Mouse (Mus musculus): ENCODE data around the gene Aqp12. TPM values are rescaled to one million over a fixed set of nuclear protein-coding genes. Genes with fewer than 3 reads are reported as not detected.

Aqp12 gene
- polyA plus RNA-seq, 1 experiment from 2014 or later = not detected

DNA sequence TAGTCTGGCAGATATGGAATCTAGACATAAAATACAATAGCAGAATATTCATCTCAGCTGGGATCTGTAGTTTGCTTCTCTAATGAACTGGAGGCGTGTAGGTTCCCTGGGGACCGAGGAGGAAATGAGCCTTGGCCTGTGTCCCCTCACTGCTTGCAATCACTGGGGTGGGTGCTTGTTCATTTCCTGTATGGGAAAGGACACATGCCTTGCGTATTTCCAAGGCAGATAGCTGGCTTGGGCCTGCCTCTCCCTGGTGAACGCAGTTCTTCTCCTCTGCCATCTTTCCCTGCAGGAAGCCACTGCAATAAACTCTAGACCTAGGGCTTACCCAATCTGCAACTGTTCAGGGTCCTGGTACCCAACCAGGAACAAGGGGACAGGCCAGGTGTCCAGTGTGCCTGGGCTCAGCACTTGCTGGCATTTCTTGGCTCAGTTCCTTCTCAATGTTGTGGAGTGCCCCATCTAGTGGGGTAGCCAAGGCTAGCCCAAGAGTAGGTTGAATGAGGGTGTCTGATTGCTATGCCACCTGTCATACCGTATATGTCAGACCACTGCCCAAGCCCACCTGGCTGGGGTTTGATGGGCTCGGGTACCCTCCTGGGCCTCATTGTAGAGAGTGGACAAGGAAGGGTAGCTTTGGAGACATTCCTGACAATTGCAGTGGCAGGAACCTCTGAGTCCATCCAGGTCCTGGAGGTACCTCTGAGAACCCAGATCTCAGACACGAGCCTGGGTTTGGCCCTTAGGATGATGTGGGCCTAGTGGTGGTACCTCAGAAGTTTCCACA lies 24.9 kb upstream of the Aqp12 start:
- no peak overlapping the region for H3K27ac ChIP-seq (ENCODE audit: low read depth, low read length)
- no peak overlapping the region for H3K4me2 ChIP-seq (ENCODE audit: low read length)
- no peaks in the 10 kb centered on the region for H3K36me3 ChIP-seq (ENCODE audit: control insufficient read depth, insufficient read depth, low read length)
- no peaks in the 10 kb centered on the region for H3K9me3 ChIP-seq (ENCODE audit: control insufficient read depth, low read length)
- H3K4me3 ChIP-seq (ENCODE audit: low read length) = no peak overlapping the region
- no peak for ATAC-seq
- H3K4me1 ChIP-seq (ENCODE audit: control insufficient read depth, insufficient read depth, low read depth, low read length) = no peaks in the 10 kb centered on the region
- 0 out of 2 replicates have a peak, but pooled peaks cover 2% of the 10 kb centered on the region for H3K27me3 ChIP-seq (replicated peaks; ENCODE audit: control insufficient read depth, insufficient read depth, low read length)
- WGBS = 80% methylated on average over 7 of the region's 7 CpGs
- H3K9ac ChIP-seq (ENCODE audit: low read depth, low read length) = no peak overlapping the region

- Histone ChIP-seq H3K4me1 (ENCODE audit: control insufficient read depth, insufficient read depth, low read depth, low read length) (no peaks in the 10 kb centered on the region), H3K9ac (ENCODE audit: low read depth, low read length) (no peak overlapping the region), H3K4me3 (ENCODE audit: low read length) (no peak overlapping the region), H3K4me2 (ENCODE audit: low read length) (no peak overlapping the region), H3K27ac (ENCODE audit: low read depth, low read length) (no peak overlapping the region), H3K9me3 (ENCODE audit: control insufficient read depth, low read length) (no peaks in the 10 kb centered on the region), H3K27me3 (replicated peaks; ENCODE audit: control insufficient read depth, insufficient read depth, low read length) (0 out of 2 replicates have a peak, but pooled peaks cover 2% of the 10 kb centered on the region), H3K36me3 (ENCODE audit: control insufficient read depth, insufficient read depth, low read length) (no peaks in the 10 kb centered on the region)
- WGBS = 94% methylated on average over 17 of the region's 17 CpGs
- no peak for ATAC-seq
Measured at GRCm38 (mm10) chr1:92982931-92983605, 23.1 kb upstream of the Aqp12 start.

DNA sequence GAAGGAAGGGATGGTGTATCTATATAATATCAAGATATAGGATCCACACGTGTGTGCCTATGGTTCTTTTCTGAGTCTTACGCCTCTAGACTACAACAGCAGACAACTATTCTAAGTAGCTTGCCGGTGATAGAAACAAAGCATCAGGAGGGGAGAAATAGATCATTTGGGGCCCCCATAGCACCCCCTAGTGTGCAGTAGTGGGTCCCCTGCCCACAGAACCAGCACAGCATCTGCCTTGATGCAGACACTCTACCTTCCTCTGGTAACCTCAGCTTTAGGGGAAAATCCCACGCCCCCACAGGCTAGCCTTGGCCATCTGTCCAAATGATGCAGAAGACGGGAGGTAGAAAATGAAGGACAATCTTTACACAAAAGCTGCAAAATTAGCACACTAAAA lies 21.1 kb upstream of the Aqp12 start:
- ATAC-seq = no peak
- H3K4me3 ChIP-seq (ENCODE audit: low read length) = no peak overlapping the region
- WGBS = 85% methylated on average over 5 of the region's 5 CpGs

DNA sequence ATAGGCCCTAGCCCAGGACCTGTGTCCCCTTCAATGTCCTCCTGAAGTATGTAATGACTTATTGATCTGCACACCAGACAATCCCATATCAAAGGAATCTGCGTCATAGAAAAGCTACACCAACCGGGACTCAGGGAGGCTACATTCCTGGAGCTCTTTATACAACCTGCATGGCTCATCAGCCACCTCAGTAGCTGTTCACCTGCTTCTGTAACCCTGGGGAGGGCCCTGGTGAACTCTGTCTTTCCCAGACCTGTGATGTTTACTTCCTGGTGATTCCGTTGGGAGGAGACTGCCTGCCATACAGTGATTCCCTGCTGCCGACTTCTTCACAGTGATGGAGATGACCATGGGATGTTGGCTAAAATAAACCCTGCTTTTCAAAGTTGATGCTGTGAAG lies 17.2 kb upstream of the Aqp12 start:
- Histone ChIP-seq H3K9me3 (ENCODE audit: control insufficient read depth, low read length) (no peaks in the 10 kb centered on the region), H3K9ac (ENCODE audit: low read depth, low read length) (no peak overlapping the region), H3K27ac (ENCODE audit: low read depth, low read length) (no peak overlapping the region), H3K4me3 (ENCODE audit: low read length) (no peak overlapping the region), H3K4me2 (ENCODE audit: low read length) (no peak overlapping the region), H3K27me3 (replicated peaks; ENCODE audit: control insufficient read depth, insufficient read depth, low read length) (no peaks in the 10 kb centered on the region), H3K4me1 (ENCODE audit: control insufficient read depth, insufficient read depth, low read depth, low read length) (no peaks in the 10 kb centered on the region), H3K36me3 (ENCODE audit: control insufficient read depth, insufficient read depth, low read length) (no peaks in the 10 kb centered on the region)
- WGBS = 80% methylated on average over 4 of the region's 4 CpGs
- ATAC-seq = no peak

More for the DNA sequence above, 21.1 kb upstream of the Aqp12 start:
- Histone ChIP-seq H3K4me2 (ENCODE audit: low read length) (no peak overlapping the region), H3K4me1 (ENCODE audit: control insufficient read depth, insufficient read depth, low read depth, low read length) (no peaks in the 10 kb centered on the region), H3K9ac (ENCODE audit: low read depth, low read length) (no peak overlapping the region), H3K9me3 (ENCODE audit: control insufficient read depth, low read length) (no peaks in the 10 kb centered on the region), H3K27ac (ENCODE audit: low read depth, low read length) (no peak overlapping the region), H3K27me3 (replicated peaks; ENCODE audit: control insufficient read depth, insufficient read depth, low read length) (no peaks in the 10 kb centered on the region), H3K36me3 (ENCODE audit: control insufficient read depth, insufficient read depth, low read length) (no peaks in the 10 kb centered on the region)

GRCm38 (mm10) chr1:92989891-92990290 lies 16.2 kb upstream of the Aqp12 start:
- Histone ChIP-seq H3K9me3 (ENCODE audit: control insufficient read depth, low read length) (no peaks in the 10 kb centered on the region), H3K4me3 (ENCODE audit: low read length) (no peak overlapping the region), H3K9ac (ENCODE audit: low read depth, low read length) (no peak overlapping the region), H3K27ac (ENCODE audit: low read depth, low read length) (no peak overlapping the region), H3K4me1 (ENCODE audit: control insufficient read depth, insufficient read depth, low read depth, low read length) (no peaks in the 10 kb centered on the region), H3K4me2 (ENCODE audit: low read length) (no peak overlapping the region), H3K36me3 (ENCODE audit: control insufficient read depth, insufficient read depth, low read length) (no peaks in the 10 kb centered on the region), H3K27me3 (replicated peaks; ENCODE audit: control insufficient read depth, insufficient read depth, low read length) (no peaks in the 10 kb centered on the region)
- ATAC-seq = no peak
- WGBS = 80% methylated on average over 4 of the region's 4 CpGs

DNA sequence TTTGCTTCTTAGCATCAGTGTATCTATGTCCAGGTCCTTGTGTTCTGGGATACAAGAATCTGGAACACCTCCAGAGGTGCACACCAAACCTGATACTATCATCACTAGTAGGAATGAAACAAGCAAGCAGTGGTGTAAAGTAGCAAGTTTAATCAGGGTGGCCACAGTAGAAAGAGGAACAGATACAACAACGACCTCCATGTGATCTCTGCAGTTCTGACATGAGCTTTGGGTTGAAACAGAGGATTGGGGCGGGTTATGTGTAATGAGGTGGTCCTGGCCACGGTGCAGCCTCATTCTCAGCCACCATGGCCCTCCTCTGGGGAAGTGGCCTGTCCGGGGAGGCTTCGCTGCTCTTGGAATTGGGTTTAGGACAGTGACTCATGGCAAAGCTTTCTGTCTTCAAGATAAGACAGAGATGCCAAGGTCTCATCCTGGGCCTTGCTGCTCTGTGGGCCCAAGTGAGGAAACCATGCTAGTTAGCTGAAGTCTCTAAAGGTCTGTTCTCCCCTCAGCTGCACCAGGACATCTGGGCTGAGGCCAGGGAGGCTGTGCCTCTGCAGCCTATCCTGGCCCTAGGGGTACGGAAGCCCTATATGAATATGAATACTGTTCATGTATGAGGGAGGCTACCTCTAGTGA lies 13.8 kb upstream of the Aqp12 start:
- Histone ChIP-seq H3K4me1 (ENCODE audit: control insufficient read depth, insufficient read depth, low read depth, low read length) (no peaks in the 10 kb centered on the region), H3K9ac (ENCODE audit: low read depth, low read length) (no peak overlapping the region), H3K27ac (ENCODE audit: low read depth, low read length) (no peak overlapping the region), H3K36me3 (ENCODE audit: control insufficient read depth, insufficient read depth, low read length) (no peaks in the 10 kb centered on the region), H3K9me3 (ENCODE audit: control insufficient read depth, low read length) (no peaks in the 10 kb centered on the region), H3K4me2 (ENCODE audit: low read length) (no peak overlapping the region), H3K27me3 (replicated peaks; ENCODE audit: control insufficient read depth, insufficient read depth, low read length) (no peaks in the 10 kb centered on the region), H3K4me3 (ENCODE audit: low read length) (no peak overlapping the region)
- 83% methylated on average over 6 of the region's 6 CpGs for WGBS
- ATAC-seq = no peak

GRCm38 (mm10) chr1:92992880-92993279 lies 13.3 kb upstream of the Aqp12 start:
- no peak for ATAC-seq
- Histone ChIP-seq H3K27me3 (replicated peaks; ENCODE audit: control insufficient read depth, insufficient read depth, low read length) (no peaks in the 10 kb centered on the region), H3K4me3 (ENCODE audit: low read length) (no peak overlapping the region), H3K27ac (ENCODE audit: low read depth, low read length) (no peak overlapping the region), H3K9me3 (ENCODE audit: control insufficient read depth, low read length) (no peaks in the 10 kb centered on the region), H3K4me1 (ENCODE audit: control insufficient read depth, insufficient read depth, low read depth, low read length) (no peaks in the 10 kb centered on the region), H3K9ac (ENCODE audit: low read depth, low read length) (no peak overlapping the region), H3K4me2 (ENCODE audit: low read length) (no peak overlapping the region), H3K36me3 (ENCODE audit: control insufficient read depth, insufficient read depth, low read length) (no peaks in the 10 kb centered on the region)
- WGBS = 64% methylated on average over 2 of the region's 2 CpGs

GRCm38 (mm10) chr1:93009196-93009595 lies 3.1 kb downstream of the Aqp12 start:
- 63% methylated on average over 4 of the region's 4 CpGs for WGBS
- H3K4me1 ChIP-seq (ENCODE audit: control insufficient read depth, insufficient read depth, low read depth, low read length) = no peaks in the 10 kb centered on the region
- no peak overlapping the region for H3K9ac ChIP-seq (ENCODE audit: low read depth, low read length)
- H3K27me3 ChIP-seq (replicated peaks; ENCODE audit: control insufficient read depth, insufficient read depth, low read length) = no peaks in the 10 kb centered on the region
- no peak overlapping the region for H3K4me2 ChIP-seq (ENCODE audit: low read length)
- H3K36me3 ChIP-seq (ENCODE audit: control insufficient read depth, insufficient read depth, low read length) = no peaks in the 10 kb centered on the region
- ATAC-seq = no peak
- H3K4me3 ChIP-seq (ENCODE audit: low read length) = no peak overlapping the region
- H3K27ac ChIP-seq (ENCODE audit: low read depth, low read length) = no peak overlapping the region
- no peaks in the 10 kb centered on the region for H3K9me3 ChIP-seq (ENCODE audit: control insufficient read depth, low read length)

DNA sequence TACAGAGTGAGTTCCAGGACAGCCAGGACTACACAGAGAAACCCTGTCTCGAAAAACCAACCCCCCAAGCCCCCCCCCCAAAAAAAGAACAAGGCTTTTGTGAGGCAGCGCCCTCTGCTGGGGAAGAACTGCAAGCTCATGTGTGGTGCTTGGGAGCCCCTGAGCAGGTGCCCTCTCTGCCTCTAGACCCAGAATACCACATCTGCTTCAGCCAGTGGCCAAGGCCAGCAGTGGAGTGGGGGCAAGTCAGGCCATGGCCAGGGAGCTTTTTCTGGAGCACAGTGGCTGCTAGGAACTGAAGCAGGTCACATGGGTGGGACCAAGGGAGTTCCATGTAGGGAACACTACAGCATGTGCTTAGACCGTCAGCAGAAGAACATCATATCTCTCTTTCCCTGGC lies 4.6 kb downstream of the Aqp12 start:
- no peak overlapping the region for H3K4me3 ChIP-seq (ENCODE audit: low read length)
- H3K4me2 ChIP-seq (ENCODE audit: low read length) = no peak overlapping the region
- ATAC-seq = no peak
- no peaks in the 10 kb centered on the region for H3K27me3 ChIP-seq (replicated peaks; ENCODE audit: control insufficient read depth, insufficient read depth, low read length)
- H3K4me1 ChIP-seq (ENCODE audit: control insufficient read depth, insufficient read depth, low read depth, low read length) = no peaks in the 10 kb centered on the region
- no peak overlapping the region for H3K9ac ChIP-seq (ENCODE audit: low read depth, low read length)
- H3K9me3 ChIP-seq (ENCODE audit: control insufficient read depth, low read length) = no peaks in the 10 kb centered on the region
- H3K27ac ChIP-seq (ENCODE audit: low read depth, low read length) = no peak overlapping the region
- H3K36me3 ChIP-seq (ENCODE audit: control insufficient read depth, insufficient read depth, low read length) = no peaks in the 10 kb centered on the region
- 25% methylated on average over 3 of the region's 3 CpGs for WGBS

Measured in hindbrain, embryonic 16.5 days (tissue).